Mouse (Mus musculus) lung, embryonic 16.5 days (tissue): Measurements from ENCODE around the gene Xpc. TPM values are rescaled to one million over a fixed set of nuclear protein-coding genes. Genes with fewer than 3 reads are reported as not detected.

Experiments used
- ATAC-seq: fragments of 200-750 bp; cut with Nextera tagmentation; 2 replicates; pipeline ENCODE4 v1.8.0; 2017; ENCODE audit warnings: low read depth, mild to moderate bottlenecking, moderate library complexity
- H3K27ac ChIP-seq: fragments of 300-500 bp; sonication (generic); 2 replicates; pipeline ENCODE4 v1.5.1; 2014; ENCODE audit warnings: mild to moderate bottlenecking, control low read depth, low read length
- H3K27me3 ChIP-seq: fragments of 300-500 bp; sonication (generic); 2 replicates; pipeline ENCODE4 v1.6.1; 2014; ENCODE audit warnings: low read depth, low read length, mixed read lengths; ENCODE audit not compliant: control insufficient read depth, insufficient read depth
- H3K36me3 ChIP-seq: fragments of 300-500 bp; sonication (generic); 2 replicates; pipeline ENCODE4 v1.6.1; 2014; ENCODE audit warnings: low read length; ENCODE audit not compliant: control insufficient read depth, insufficient read depth
- H3K4me1 ChIP-seq: fragments of 300-500 bp; sonication (generic); replicated peaks from 2 replicates; pipeline ENCODE4 v1.6.1; 2014; ENCODE audit warnings: low read length, mixed read lengths; ENCODE audit not compliant: control insufficient read depth, insufficient read depth
- H3K4me2 ChIP-seq: fragments of 300-500 bp; sonication (generic); 2 replicates; pipeline ENCODE4 v1.6.1; 2014; ENCODE audit warnings: low read depth, low read length, control low read depth
- H3K4me3 ChIP-seq: fragments of 300-500 bp; sonication (generic); 2 replicates; pipeline ENCODE4 v1.5.1; 2014; ENCODE audit warnings: mild to moderate bottlenecking, low read length, control low read depth
- H3K9ac ChIP-seq: fragments of 300-500 bp; sonication (generic); 2 replicates; pipeline ENCODE4 v1.6.1; 2014; ENCODE audit warnings: low read length, control low read depth
- H3K9me3 ChIP-seq: fragments of 300-500 bp; sonication (generic); 2 replicates; pipeline ENCODE4 v1.6.1; 2016; ENCODE audit warnings: low read length; ENCODE audit not compliant: control insufficient read depth
- WGBS: fragments of 180-500 bp; shearing (Covaris S2); extraction: QIAGEN DNeasy Blood & Tissue Kit; methylation state at CpG from one replicate; pipeline ENCODE4 v1.1.7; 2014; 5-methylcytosine and 5-hydroxymethylcytosine counted together
- polyA plus RNA-seq: library from polyadenylated mRNA; unstranded; fragments of >200 nt; fragmentation: Nextera tagmentation; extraction: Ambion mirVana; gene quantifications from 2 replicates; pipeline ENCODE4 v1.2.1, GENCODE M21; 2015

Xpc gene
- polyA plus RNA-seq, 1 experiment from 2014 or later, result 18.9 TPM

DNA sequence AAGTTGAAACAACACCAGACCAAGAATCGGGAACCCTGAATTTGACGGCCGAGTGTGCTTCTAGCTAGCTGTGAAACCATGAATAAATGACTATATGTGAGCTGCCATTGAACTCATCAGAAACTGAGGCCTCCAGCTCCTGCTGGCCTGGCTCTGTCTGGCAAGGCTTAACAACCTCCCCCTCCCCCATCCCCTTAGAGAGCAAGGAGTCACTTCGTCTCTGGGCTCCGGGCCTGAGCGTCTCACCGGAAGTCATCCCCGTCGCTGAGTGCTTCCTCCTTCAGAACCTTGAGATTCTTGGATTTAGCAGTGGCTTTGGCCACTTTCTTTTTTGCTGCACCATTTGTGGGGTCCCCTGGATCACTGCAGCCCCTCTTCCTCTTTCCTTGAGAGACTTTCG, 5.5 kb downstream of the Xpc start:
- 76% methylated on average over 10 of the region's 10 CpGs for WGBS
- Histone ChIP-seq H3K4me1 (peaks cover 10% of the 10 kb centered on the region; the same call in 1 of the 2 replicates), H3K36me3 (peaks cover 11% of the 10 kb centered on the region), H3K27ac (no peak overlapping the region), H3K27me3 (no peaks in the 10 kb centered on the region), H3K9ac (no peak overlapping the region), H3K9me3 (no peaks in the 10 kb centered on the region), H3K4me3 (no peak overlapping the region), H3K4me2 (no peak overlapping the region)
- no peak for ATAC-seq

- Histone ChIP-seq H3K27ac (no peak overlapping the region), H3K4me1 (peaks cover 2% of the 10 kb centered on the region; the same call in 1 of the 2 replicates), H3K27me3 (no peaks in the 10 kb centered on the region), H3K4me3 (no peak overlapping the region), H3K4me2 (no peak overlapping the region), H3K9ac (no peak overlapping the region), H3K9me3 (no peaks in the 10 kb centered on the region), H3K36me3 (peaks cover 16% of the 10 kb centered on the region)
- WGBS, result 41% methylated on average over 7 of the region's 7 CpGs
- ATAC-seq, result no peak
Observed at GRCm38 (mm10) chr6:91509326-91509725, 6.4 kb downstream of the Xpc start.

DNA sequence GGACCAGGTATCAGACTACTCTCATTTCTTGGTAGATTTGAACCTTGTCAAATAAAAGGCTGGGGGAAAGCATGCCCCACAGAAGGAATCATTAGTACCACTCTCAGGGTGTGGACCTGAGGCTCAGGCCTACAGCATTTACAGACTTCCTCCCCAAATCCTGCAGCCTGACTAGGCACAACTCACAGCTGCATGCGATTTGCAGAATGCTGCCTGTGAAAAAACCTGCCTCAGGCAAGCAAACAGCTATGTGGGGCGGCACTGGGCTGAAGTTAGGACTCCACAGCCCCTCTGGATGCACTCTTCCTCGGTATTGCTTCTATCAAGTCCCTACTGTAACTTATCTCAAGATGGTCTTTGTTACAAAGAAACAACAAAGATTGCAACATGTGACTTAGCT, 7.6 kb downstream of the Xpc start:
- Histone ChIP-seq H3K9ac (no peak overlapping the region), H3K4me1 (no peaks in the 10 kb centered on the region), H3K36me3 (peaks cover 29% of the 10 kb centered on the region), H3K4me3 (no peak overlapping the region), H3K27ac (no peak overlapping the region), H3K27me3 (no peaks in the 10 kb centered on the region), H3K9me3 (no peaks in the 10 kb centered on the region), H3K4me2 (no peak overlapping the region)
- 85% methylated on average over 3 of the region's 3 CpGs for WGBS
- ATAC-seq, result no peak

DNA sequence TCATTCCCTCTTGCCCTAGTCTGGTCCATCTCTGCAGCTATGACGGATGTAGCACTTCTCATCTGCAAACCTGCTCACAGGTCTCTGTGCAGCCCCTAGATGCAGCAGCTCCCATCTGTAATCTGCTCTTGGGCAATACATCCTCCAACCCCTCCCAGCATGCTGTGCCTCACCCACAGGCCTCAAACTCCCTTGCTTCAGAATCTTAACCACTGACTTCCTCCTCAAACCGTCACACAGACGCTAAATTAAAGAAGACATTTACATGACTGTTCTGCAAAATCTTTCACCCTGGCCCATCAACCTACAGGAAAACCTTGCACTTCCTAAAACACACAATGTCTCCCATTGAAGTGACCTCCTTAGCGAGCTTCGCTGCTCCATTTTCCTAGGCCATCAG, 9.7 kb downstream of the Xpc start:
- ATAC-seq, result no peak
- H3K4me1 ChIP-seq, result no peaks in the 10 kb centered on the region
- no peak overlapping the region for H3K4me2 ChIP-seq
- no peak overlapping the region for H3K27ac ChIP-seq
- H3K36me3 ChIP-seq, result peaks cover 30% of the 10 kb centered on the region
- H3K4me3 ChIP-seq, result no peak overlapping the region
- H3K27me3 ChIP-seq, result no peaks in the 10 kb centered on the region
- no peak overlapping the region for H3K9ac ChIP-seq
- H3K9me3 ChIP-seq, result no peaks in the 10 kb centered on the region
- 86% methylated on average over 5 of the region's 5 CpGs for WGBS

DNA sequence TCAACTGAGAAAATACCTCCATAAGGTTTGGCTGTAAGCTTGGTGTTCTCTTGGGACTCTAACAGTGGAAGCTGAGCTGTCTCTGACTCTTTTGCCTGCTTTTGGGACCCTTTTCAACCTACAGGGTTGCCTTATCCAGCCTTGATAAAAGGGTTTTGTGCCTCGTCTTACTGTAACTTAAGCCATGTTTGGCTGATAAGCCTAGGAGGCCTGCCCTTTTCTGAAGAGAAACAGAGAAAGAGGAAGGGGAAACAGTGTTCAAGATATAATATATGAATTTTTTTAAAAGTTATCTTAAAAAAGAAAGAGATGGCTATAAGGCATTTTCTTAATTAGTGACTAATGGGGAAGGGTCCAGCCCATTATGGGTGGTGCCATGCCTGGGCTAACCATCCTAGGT, 12.4 kb downstream of the Xpc start:
- Histone ChIP-seq H3K4me1 (no peaks in the 10 kb centered on the region), H3K9ac (no peak overlapping the region), H3K27ac (no peak overlapping the region), H3K36me3 (peaks cover 56% of the 10 kb centered on the region), H3K9me3 (no peaks in the 10 kb centered on the region), H3K27me3 (no peaks in the 10 kb centered on the region), H3K4me2 (no peak overlapping the region), H3K4me3 (no peak overlapping the region)
- no peak for ATAC-seq
- 83% methylated on average over 1 of the region's 1 CpGs for WGBS

DNA sequence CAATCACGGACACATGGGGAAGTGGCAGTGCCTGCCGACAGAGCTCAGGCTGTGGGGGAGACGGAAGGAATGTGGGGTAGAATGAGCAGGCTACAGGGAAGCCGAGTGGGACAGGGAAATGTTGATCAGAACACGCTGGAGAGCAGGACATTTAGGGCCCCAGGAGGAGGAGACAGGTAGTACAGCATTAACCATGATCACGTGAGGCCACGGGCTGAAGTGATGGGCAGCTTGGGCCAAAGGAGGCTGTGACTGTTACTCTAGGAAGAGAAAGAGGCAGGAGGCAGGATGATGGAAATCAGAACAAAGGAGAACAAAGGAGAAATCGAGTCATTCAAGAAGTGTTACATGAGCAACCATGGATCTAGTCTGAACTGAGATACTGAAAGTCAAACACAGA, 21.2 kb downstream of the Xpc start:
- Histone ChIP-seq H3K4me2 (no peak overlapping the region), H3K4me3 (no peak overlapping the region), H3K36me3 (peaks cover 29% of the 10 kb centered on the region), H3K27me3 (no peaks in the 10 kb centered on the region), H3K27ac (no peak overlapping the region), H3K4me1 (no peaks in the 10 kb centered on the region), H3K9me3 (no peaks in the 10 kb centered on the region), H3K9ac (no peak overlapping the region)
- WGBS, result 81% methylated on average over 8 of the region's 8 CpGs
- no peak for ATAC-seq

GRCm38 (mm10) chr6:91493053-91493452, 22.6 kb downstream of the Xpc start:
- H3K27me3 ChIP-seq, result no peaks in the 10 kb centered on the region
- ATAC-seq, result no peak
- H3K4me1 ChIP-seq, result no peaks in the 10 kb centered on the region
- no peak overlapping the region for H3K4me3 ChIP-seq
- H3K27ac ChIP-seq, result no peak overlapping the region
- peaks cover 16% of the 10 kb centered on the region for H3K36me3 ChIP-seq
- no peak overlapping the region for H3K4me2 ChIP-seq
- no peaks in the 10 kb centered on the region for H3K9me3 ChIP-seq
- 76% methylated on average over 10 of the region's 10 CpGs for WGBS
- no peak overlapping the region for H3K9ac ChIP-seq

GRCm38 (mm10) chr6:91491004-91491403, 24.7 kb downstream of the Xpc start:
- peaks cover 24% of the 10 kb centered on the region for H3K36me3 ChIP-seq

GRCm38 (mm10) chr6:91489872-91490271, 25.8 kb downstream of the Xpc start:
- no peak overlapping the region for H3K4me2 ChIP-seq
- H3K4me3 ChIP-seq, result no peak overlapping the region
- no peaks in the 10 kb centered on the region for H3K4me1 ChIP-seq
- 77% methylated on average over 10 of the region's 10 CpGs for WGBS
- no peak overlapping the region for H3K27ac ChIP-seq
- H3K27me3 ChIP-seq, result no peaks in the 10 kb centered on the region
- peaks cover 34% of the 10 kb centered on the region for H3K36me3 ChIP-seq
- H3K9ac ChIP-seq, result no peak overlapping the region
- no peak for ATAC-seq
- no peaks in the 10 kb centered on the region for H3K9me3 ChIP-seq

More at GRCm38 (mm10) chr6:91491004-91491403, 24.7 kb downstream of the Xpc start:
- ATAC-seq, result no peak
- Histone ChIP-seq H3K9ac (no peak overlapping the region), H3K4me2 (no peak overlapping the region), H3K9me3 (no peaks in the 10 kb centered on the region), H3K4me3 (no peak overlapping the region), H3K27me3 (no peaks in the 10 kb centered on the region), H3K4me1 (no peaks in the 10 kb centered on the region), H3K27ac (no peak overlapping the region)
- WGBS, result 51% methylated on average over 6 of the region's 6 CpGs
